Mouse (Mus musculus) retina, postnatal 7 days (tissue): ENCODE data around the gene Kank2.

Source experiments
- DNase-seq: peaks from one replicate; pipeline ENCODE4 v3.0.0-alpha.2; 2012; ENCODE audit warnings: low read depth, low spot score

Kank2 gene

DNA sequence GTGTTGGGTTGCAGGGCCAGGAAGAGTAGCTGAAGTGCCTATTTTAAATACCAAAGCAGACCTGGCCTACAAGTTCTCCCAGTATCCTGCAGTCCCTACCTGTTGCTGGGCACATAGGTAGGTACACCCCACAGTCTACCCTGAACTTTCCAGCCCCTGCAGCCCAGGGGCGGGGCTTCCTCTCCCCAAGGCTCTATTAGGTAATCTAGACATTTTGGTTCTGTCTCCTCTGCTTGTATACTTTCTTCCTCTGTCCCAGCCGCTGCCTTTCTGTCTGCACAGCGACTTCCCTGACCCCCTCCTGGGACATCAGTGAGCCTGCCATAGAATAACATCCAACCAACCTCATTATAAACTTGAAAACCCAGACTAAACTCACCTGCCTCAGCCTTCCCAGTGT lies 48.2 kb downstream of the Kank2 start:
- no peak for DNase-seq

DNA sequence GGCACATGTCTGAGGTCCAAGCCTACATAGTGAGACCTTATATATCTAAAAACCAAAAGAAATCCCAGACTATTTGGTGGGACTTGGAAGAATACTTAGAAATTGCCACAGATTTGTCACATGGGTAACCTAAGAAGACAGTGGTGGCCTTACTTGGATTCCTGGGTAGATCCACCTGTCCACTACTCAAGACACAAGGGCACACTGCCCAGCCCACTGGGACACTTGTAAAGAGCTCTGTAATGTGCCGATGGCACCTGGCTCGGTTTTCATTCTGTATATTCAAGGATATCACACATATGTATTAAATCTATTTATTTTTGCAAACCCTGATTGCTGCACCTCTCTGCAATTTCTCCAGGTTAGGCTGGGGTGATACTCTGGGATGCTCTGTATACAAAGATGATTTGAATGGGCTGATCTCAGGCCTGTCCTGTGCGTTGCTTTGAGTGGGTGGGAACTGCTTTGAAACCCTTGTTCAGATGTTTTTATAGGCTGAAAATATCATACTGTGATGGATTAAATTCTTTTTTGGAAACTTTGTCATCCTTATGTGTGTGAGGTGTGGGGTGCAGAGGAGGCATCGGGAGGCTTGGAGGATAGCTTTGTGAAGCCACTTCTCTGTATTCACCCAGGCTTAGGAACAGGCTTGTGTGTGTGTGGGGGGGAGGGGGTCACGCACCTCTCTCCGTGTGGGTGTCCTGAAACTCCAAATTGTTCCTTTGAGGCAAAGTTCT lies 49.0 kb downstream of the Kank2 start:
- no peak for DNase-seq

DNA sequence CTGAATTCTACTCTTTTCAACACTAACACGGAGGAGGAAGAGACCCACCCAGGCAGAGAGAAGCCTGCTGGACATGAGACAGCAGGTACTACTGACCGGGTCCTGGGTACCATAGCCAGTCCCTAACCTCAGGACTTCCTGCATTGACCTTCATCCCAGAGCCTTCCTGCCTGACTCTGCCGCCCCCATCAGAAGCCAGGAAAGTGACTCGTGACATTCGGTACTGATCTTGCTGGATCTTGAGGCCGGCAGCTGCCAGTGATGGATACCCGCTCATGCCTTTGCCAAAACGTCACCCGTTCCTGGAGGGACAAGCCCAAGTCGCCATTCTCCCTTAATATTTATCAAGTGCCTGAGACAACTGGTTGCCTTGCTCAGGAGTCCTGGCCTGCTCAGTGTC lies 50.1 kb downstream of the Kank2 start:
- DNase-seq, result no peak

DNA sequence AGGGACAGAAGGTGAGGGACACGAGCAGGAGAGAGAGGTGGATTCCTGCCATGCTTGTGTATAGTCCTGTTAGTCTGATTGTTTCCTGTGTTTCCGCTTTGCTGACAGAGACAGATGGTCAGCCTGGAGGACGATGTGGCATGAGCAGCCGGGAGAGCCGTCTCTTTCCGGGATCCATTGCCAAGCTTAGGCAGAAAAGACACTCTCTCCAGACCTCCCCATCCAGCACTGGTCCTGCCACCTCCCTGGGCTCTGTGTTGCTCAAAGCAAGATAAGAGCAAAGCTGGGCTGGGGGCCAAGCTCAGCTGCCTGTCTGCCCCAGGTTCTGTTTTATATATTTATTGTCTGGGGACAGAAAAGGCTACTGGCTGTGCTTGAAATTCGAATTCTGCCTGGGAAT lies 50.5 kb downstream of the Kank2 start:
- DNase-seq, result no peak

DNA sequence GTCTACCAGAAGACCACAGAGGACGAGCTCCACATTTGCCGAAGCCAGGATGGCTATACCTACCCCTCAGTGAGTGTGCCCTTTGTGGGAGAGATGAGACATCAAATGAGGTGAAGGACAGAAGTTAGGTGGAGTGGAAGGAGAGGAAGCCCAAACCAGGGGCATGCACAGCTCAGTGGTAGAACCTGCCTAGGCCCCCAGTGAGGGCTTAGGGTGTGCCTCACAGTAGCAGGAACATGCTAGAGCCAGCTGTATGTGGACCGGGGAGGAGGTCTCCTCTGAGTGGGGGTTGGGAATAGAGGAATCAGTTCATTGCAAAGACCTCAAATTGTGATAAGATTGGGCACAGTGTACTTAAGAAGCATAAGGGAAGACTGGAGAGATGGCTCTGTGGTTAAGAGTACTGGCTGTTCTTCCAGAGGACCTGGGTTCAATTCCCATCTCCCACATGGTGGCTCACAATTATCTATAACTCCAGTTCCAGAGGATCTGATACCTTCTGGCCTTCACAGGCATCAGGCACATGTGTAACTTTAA lies 51.2 kb downstream of the Kank2 start:
- DNase-seq, result no peak

DNA sequence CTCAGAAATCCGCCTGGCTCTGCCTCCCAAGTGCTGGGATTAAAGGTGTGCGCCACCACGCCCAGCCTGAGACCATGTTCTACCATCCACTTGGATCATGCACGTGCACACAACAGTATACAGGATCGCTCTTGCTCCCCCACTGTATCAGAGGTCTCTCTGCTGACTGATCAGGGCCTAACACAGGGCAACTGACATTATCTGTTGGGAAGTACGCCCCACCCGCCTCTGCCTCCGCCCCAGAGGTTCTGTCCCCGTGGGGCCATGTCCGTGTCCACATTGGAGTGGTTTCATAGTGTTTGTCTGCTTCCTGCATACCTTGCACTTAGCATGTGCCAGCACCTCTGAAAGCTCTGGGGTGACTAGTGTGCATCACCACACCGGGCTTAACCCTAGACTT lies 57.0 kb downstream of the Kank2 start:
- DNase-seq, result no peak

DNA sequence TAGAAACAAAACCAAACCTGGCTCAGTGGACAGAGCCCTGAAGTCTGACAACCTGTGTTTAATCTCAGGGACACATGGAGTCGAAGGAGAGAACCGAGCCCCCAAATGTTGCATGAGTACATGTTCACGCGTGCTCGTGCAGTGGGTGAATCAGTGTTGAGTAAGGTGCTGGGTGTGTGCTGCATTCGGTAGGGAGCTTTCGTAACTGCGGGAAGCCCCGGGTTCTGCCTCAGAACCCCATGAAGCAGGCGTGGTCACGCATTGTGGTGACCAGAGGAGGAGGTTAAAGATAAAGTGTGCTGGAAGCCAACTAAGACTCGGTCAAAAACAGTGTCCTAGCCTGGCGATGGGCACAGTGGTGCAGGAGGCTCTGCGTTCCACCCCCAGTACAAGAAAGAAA lies 58.1 kb downstream of the Kank2 start:
- DNase-seq, result no peak

DNA sequence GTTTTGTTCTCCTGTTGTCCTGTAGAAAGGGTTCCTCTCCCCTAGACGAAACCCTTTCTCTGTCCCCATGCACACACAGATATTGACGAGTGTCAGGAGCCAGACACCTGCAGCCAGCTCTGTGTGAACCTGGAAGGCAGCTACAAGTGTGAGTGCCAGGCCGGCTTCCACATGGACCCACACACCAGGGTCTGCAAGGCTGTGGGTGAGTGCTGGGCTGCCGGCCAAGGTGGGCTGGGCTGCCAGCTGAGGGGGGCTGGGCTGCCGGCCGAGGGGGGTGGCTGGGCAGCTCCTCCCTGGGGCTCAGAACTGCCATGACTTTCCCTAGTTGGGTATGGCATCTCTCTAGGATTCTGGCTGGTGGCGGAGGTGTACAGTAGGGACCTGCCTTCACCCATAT lies 59.8 kb downstream of the Kank2 start:
- DNase-seq, result no peak

DNA sequence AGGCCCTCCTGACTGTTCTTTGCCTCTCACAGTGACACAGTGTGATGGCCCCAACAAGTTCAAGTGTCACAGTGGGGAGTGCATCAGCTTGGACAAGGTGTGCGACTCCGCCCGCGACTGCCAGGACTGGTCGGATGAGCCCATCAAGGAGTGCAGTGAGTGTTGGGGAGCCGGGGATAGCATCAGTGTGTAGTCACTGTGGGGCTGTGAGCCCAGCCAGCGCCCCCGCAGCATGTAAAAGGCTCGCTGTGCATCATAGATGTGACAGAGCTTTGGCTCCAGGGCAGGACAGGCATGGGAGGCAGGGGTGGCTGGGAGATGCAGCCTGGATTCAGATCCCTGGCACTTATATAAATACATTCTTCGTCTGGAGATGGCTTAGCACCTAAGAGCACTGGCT lies 61.4 kb downstream of the Kank2 start:
- no peak for DNase-seq

DNA sequence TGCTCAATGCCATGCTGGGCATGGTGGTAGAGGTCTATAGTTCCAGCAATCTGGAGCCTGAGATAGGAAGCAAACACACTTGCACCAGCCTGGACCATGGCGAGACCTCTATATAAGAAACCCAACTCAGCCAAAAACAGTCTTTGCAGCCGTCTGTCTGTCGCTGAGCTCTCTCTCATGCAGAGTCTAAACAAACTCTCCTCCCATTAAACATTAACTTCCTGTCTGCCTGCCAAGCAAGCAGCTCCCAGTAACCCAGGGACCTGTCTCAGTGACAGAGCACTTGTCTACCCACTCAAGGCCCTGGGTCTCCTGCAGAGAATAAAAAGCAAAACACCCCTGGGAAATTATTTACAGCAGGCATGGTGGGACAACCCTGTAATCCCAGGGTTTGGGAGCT lies 62.0 kb downstream of the Kank2 start:
- no peak for DNase-seq

DNA sequence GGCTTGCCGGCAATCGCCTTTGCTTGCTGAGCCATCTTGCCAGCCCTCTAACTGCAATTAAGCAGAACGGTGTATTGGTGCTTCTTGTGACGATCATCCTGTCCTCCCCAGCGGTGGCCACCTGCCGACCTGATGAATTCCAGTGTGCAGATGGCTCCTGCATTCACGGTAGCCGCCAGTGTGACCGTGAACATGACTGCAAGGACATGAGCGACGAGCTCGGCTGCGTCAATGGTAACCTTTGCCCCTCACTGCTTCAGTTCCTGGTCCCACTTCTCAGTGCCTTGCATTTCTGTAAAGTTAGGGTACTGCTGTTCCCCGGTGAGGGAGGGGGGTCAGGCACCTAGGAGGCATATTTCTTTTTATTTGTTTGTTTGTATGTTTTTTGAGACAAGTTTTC lies 63.4 kb downstream of the Kank2 start:
- DNase-seq, result no peak

DNA sequence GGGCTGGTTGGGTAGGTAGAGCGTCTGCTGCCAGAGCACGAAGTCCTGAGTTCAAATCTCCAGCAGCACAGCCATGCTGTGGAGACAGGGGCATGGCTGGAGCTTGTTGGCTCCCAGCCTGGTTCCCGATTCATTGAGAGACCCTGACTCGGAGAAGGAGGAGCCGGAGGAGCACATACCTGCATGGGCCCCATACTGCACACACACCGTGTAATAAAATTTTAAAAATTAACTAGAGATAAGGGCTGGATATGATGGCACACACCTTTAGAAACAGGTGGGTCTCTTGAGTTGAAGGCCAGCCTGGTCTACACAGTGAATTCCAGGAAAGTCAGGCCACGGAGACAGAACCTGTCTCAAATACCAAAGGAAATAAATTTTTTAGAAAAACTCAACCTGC lies 64.6 kb downstream of the Kank2 start:
- DNase-seq, result no peak

DNA sequence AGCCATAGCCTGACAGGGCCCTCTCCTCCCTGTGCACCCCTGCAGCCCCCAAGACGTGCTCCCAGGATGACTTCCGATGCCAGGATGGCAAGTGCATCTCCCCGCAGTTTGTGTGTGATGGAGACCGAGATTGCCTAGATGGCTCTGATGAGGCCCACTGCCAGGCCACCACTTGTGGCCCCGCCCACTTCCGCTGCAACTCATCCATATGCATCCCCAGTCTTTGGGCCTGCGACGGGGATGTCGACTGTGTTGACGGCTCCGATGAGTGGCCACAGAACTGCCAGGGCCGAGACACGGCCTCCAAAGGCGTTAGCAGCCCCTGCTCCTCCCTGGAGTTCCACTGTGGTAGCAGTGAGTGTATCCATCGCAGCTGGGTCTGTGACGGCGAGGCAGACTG lies 65.1 kb downstream of the Kank2 start:
- no peak for DNase-seq

DNA sequence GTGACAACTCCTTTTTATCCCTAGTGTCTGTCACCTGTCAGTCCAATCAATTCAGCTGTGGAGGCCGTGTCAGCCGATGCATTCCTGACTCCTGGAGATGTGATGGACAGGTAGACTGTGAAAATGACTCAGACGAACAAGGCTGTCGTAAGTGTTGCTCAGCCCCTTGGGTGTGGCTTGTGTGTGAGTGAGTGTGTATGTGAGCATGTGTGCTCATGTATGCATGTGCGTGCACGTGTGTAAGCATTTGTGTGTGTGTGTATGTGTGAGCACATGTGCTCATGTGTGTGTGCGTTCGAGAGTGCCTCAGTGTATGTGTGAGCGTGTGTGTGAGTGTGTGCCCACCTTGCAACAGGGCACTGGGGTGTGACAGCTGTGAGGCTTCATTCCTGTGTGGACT lies 66.3 kb downstream of the Kank2 start:
- no peak for DNase-seq

DNA sequence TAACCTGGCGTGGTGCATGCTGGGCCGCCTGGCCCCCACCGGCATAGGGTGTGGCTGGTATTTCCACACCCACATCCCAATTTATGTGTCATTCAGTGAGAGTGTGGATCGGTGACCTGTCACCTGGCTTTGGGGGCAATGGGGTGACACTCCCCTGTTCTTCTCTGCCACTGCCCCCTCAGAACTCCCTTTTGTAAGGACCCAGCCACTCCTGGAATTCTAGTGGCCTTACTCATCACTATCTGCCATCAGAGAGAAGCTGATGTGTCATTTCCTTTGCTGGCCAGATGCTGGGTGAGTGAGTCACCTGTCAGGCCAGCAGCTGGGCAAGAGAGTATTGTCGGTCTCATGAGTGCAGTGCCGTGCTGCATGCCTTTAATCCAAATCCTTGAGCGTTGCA lies 69.3 kb downstream of the Kank2 start:
- no peak for DNase-seq

DNA sequence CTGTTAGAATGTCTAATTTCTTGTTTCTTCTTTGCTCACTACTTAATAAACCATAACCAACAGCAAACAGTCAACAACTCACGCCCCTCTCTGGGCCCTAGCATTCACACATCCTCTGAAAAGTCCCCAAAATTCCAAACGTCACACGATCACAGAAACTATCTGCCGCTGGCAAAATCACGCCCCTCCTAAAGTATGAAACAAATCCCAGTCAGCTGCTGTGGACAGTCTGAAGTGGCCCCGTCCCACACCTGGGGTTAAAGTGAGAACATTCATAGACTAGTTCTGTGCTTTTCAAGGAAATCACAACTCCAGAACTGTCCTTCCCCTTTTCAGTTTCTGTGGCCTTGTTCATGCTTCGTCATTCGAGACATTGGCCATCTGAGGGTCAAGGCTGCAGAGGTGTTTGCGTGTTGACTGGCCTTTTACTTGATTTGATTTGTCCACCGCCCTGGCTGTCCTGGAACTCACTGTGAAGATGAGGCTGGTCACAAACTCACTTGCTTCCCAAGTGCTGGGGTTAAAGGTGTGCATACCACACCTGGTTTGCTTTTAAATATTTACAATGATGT lies 70.2 kb downstream of the Kank2 start:
- DNase-seq, result no peak

DNA sequence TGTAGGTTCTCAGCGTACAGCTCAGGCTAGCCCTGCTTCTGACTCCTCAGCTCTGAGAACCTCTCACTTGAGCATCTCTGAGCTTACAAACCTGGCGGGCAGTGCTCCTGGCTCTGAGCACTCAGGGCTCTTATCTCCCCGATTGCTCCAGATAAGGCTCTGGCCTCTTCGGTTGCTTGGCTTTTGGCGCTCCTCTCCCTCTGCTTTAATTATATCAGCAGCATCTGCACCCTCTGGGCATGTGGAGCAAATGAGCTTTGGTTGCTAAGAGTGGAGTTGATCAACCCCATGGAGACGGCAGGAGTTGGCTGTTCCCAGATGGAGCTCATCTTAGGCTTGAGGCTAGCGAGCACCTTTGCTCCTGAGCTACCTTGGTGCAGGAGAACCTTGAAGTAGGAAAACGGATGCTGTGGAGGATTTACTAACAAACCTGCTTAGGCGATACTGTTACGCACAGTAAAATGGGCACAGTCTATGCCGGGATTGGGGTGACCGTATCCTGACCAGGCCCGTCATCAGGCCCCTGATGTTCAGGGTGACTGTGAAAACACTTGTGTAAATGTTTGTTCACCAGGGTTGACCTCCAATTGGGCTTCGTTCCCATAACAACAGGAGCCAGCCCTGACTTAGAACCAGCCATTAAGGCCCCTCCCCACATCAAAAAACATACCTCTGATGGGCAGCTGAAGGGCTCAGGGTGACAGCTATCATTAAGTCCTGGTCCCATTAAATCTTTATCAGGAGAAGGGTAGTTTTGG lies 72.1 kb downstream of the Kank2 start:
- DNase-seq, result no peak

DNA sequence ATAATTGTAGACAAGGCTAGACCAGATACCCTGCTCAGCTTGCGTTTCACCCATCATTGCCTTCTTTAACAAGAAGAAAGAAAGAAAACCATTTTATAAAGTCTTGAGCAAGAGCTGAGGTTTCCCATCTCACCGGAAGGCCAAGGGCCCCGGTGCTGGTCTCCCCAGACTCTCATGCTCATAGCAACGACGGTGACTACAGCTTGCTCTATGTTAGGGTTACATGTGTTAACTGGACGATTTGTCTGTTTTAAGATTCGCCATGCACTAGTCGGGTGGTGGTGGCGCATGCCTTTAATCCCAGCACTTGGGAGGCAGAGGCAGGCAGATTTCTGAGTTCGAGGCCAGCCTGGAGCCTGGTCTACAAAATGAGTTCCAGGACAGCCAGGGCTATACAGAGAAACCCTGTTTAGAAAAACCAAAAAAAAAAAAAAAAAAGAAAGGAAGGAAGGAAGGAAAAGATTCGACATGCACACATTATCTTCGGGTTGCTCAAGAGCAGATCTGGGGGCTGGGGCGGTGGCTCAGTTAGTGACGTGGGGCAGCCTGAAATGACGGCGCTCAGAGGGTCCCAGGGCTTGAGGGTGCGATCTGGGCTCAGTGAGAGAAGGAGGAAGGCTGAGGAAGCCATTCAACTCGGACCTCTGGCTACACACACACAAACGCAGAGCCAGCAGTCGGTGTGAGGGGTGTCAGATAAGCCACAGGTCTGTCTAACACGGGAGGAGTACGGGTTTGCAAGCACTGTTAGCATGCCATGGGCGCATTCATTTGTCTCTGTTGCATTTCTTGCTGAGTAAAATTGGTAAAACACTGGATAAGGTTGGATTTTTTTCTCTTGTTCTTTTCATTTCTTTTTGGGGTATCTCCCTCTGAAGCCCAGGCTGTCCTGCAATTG lies 73.1 kb downstream of the Kank2 start:
- no peak for DNase-seq

DNA sequence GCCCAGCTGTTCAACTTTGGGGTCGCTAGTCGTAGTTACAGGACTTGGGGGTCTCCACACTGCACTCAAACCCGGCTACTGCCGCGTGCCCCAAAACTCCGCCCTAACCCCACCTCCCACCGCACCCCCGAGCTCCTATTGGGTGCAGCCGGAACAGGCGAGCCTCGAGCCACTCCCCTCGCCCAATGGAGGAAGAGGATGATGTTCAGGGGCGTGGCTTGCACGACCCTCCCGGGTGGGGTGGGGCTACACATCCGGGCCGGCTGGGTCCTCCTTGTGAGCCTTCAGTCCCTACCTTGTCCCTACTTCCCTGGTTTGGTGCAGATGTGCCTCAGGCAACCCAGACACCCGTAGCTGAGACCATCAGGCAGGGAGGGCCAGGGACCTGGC lies 74.4 kb downstream of the Kank2 start:
- DNase-seq, result peak; percentile 62

DNA sequence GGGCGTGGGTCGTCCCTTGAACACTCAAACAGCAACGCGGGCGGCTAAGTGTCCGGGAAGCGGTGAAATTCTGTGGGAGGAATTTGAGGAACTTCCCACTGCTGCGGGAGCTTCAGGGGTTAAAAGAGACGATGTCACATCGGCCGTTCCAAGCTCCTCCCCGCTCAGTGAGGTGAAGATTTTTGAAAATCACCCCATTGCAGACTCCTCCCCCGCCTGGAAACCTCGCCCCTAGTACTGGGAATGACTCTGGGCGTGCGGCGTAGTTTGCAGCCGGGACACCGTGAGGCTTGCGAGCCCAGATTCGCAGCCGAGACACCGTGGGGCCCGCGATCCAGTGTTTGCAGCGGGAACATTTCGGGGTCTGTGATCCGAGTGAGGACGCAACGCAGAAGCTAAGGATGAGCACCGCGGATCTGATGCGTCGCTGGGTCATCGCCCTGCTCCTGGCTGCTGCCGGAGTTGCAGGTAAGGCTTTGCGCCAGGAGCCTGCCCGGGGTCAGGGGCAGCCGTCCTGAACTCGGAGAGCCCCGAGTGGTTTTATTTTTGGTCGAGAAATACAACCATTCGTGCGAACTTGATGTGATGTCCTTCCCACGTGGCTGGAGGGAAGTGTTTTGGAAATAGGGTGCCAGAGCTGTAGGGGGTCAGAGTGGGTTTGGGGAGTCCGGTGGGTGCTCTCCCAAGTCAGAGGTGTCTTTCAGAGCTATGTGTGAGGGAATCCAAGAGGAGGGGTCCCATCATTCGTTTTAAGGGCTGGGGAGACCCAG lies 75.0 kb downstream of the Kank2 start, which contains the start of gene Ldlr:
Gene Ldlr, plus strand, starts transcription at position 107 of the 770 bp plus-strand sequence.
- DNase-seq, result peak; percentile 19

DNA sequence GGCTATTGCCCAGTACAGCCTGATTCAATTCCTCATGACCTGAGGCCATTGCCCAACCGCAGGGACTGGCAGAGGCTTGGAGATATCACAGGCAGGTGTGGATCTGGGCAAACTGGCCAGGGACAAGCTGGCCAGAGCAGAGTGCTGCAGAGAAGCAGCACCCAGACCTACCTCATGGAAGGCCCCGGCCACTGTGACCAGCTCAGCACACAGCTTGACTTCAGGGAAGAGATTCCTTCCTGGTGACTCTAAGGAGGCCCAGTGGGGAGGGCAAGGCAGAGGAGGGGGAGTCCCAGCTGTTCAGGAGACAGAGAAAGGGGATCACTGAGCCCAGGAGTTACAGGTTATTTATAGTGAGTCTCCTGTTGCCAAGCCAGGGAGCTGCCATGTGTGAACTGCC lies 77.5 kb downstream of the Kank2 start:
- DNase-seq, result no peak
